Comparison of ENCODE assay signal across 8 mouse cellular contexts in the genomic region with DNA sequence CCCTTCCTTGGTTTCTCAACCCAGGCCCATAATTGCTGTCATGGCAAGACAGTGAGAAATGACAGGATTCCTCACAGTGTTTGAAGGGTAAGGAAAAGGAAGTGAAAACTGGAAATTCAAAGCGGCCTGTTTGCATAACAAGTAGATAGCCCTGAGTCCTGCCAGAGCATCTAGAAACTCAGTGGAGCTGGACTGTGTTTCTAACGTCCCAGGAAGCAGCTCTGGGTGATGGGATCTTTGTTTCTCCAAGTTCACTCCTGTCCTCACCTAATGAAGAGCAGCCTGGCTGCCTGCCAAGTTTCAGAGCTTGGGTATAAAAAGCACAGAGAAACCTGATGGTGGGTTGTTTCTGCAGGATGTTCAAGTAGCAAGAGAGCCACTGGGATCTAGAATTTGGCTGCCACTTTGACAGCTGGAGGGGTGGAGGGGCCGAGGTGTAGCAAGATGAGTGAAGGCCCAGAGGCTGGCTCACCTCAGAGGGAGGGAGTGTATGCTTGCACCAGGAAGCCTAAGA.
DNase-seq lines count a peak whose midpoint lies in the region; ATAC-seq and TF ChIP-seq lines count a peak whose summit lies in the region.

No protein-coding gene starts in this region.

- H3K36me3 ChIP-seq in forebrain, embryonic 12.5 days (replicated peaks), result no peaks in the 10 kb centered on the region; the same call in 1 of the 2 replicates
- H3K36me3 ChIP-seq in forebrain, postnatal 0 days (ENCODE audit: insufficient read depth), result peaks cover 7% of the 10 kb centered on the region; the same call in 1 of the 2 replicates
- H3K36me3 ChIP-seq in intestine, postnatal 0 days (ENCODE audit: control insufficient read depth, insufficient read depth), result no peaks in the 10 kb centered on the region

- H3K4me3 ChIP-seq in forebrain, embryonic 12.5 days (replicated peaks), result no peak overlapping the region
- H3K4me3 ChIP-seq in forebrain, postnatal 0 days (ENCODE audit: low read depth, low read length), result no peak overlapping the region
- no peak overlapping the region for H3K4me3 ChIP-seq in intestine, postnatal 0 days (ENCODE audit: low read depth, low read length)

- no peak overlapping the region for H3K9ac ChIP-seq in forebrain, embryonic 12.5 days
- H3K9ac ChIP-seq in forebrain, postnatal 0 days, result no peak overlapping the region
- no peak overlapping the region for H3K9ac ChIP-seq in intestine, postnatal 0 days (ENCODE audit: low read depth, low read length)

- TF ChIP-seq CTCF in forebrain, postnatal 0 days (IDR thresholded peaks at IDR 0.05; ENCODE audit: low read depth), result no peak
- no peak for TF ChIP-seq CTCF in intestine, postnatal 0 days (IDR thresholded peaks at IDR 0.05; ENCODE audit: low read depth)

- H3K4me2 ChIP-seq in forebrain, embryonic 12.5 days, result no peak overlapping the region
- no peak overlapping the region for H3K4me2 ChIP-seq in forebrain, postnatal 0 days (ENCODE audit: low read depth)
- no peak overlapping the region for H3K4me2 ChIP-seq in intestine, postnatal 0 days (replicated peaks; ENCODE audit: low read depth)

- no peak for DNase-seq in forebrain, postnatal 0 days
- DNase-seq in right cerebral cortex, postnatal 4 days, result peak; percentile 21
- no peak for DNase-seq in right cerebral cortex, postnatal 25 days
- DNase-seq in ovary, postnatal 10 days (ENCODE audit: low spot score), result no peak
- no peak for DNase-seq in left cerebral cortex, adult 9 months (ENCODE audit: low spot score in 2 of 2)
- DNase-seq in urinary bladder, postnatal 25 days (ENCODE audit: low spot score), result no peak

- peaks cover 26% of the 10 kb centered on the region for H3K4me1 ChIP-seq in forebrain, embryonic 12.5 days
- no peaks in the 10 kb centered on the region; the same call in 1 of the 2 replicates for H3K4me1 ChIP-seq in forebrain, postnatal 0 days (ENCODE audit: insufficient read depth)
- peaks cover 41% of the 10 kb centered on the region for H3K4me1 ChIP-seq in intestine, postnatal 0 days (replicated peaks; ENCODE audit: control insufficient read depth, insufficient read depth, low read length)

- H3K27ac ChIP-seq in forebrain, embryonic 12.5 days, result peak overlapping the region; percentile 46; the same call in 1 of the 2 replicates
- no peak overlapping the region for H3K27ac ChIP-seq in forebrain, postnatal 0 days (ENCODE audit: low read depth, low read length)
- peak overlapping the region; percentile 65 for H3K27ac ChIP-seq in intestine, postnatal 0 days (ENCODE audit: low read depth, low read length)

- no peaks in the 10 kb centered on the region for H3K9me3 ChIP-seq in forebrain, embryonic 12.5 days
- no peaks in the 10 kb centered on the region for H3K9me3 ChIP-seq in forebrain, postnatal 0 days (ENCODE audit: low read length)
- H3K9me3 ChIP-seq in intestine, postnatal 0 days (ENCODE audit: control insufficient read depth), result no peaks in the 10 kb centered on the region

- ATAC-seq in forebrain, embryonic 12.5 days (ENCODE audit: low FRiP score), result no peak
- no peak for ATAC-seq in forebrain, postnatal 0 days
- no peak for ATAC-seq in intestine, postnatal 0 days

- no peaks in the 10 kb centered on the region for H3K27me3 ChIP-seq in forebrain, embryonic 12.5 days
- no peaks in the 10 kb centered on the region for H3K27me3 ChIP-seq in forebrain, postnatal 0 days (ENCODE audit: insufficient read depth, low read length)
- no peaks in the 10 kb centered on the region for H3K27me3 ChIP-seq in intestine, postnatal 0 days (replicated peaks; ENCODE audit: control insufficient read depth, insufficient read depth, low read length)

- WGBS in forebrain, embryonic 12.5 days, result 59% methylated on average over 3 of the region's 3 CpGs
- 28% methylated on average over 3 of the region's 3 CpGs for WGBS in forebrain, postnatal 0 days
- 7% methylated on average over 3 of the region's 3 CpGs for WGBS in intestine, postnatal 0 days
